Mouse (Mus musculus): ENCODE data around the gene Psmc6.

The Psmc6 gene

GRCm38 (mm10) chr14:45350931-45351859 is 21.6 kb downstream of the Psmc6 start, which contains the start of gene Styx:
TSS of gene Styx (plus strand) at chr14:45351093.
- in situ Hi-C loops (cut with MboI; ENCODE audit: low sequenced_read_pairs): no loop called here

- in situ Hi-C loops (cut with MboI; ENCODE audit: low sequenced_read_pairs): no loop called here
These were observed 34.9 kb downstream of the Psmc6 start for GRCm38 (mm10) chr14:45364211-45365195.

- in situ Hi-C loops (cut with MboI; ENCODE audit: low sequenced_read_pairs): no loop called here
These were observed 35.6 kb downstream of the Psmc6 start for GRCm38 (mm10) chr14:45365196-45365587.

- in situ Hi-C loops (cut with MboI; ENCODE audit: low sequenced_read_pairs): no loop called here
These were observed 49.2 kb downstream of the Psmc6 start for GRCm38 (mm10) chr14:45378771-45379170.

GRCm38 (mm10) chr14:45380756-45381155 is 51.2 kb downstream of the Psmc6 start:
- in situ Hi-C loops (cut with MboI; ENCODE audit: low sequenced_read_pairs): no loop called here

- in situ Hi-C loops (cut with MboI; ENCODE audit: low sequenced_read_pairs): no loop called here
These were observed 53.3 kb downstream of the Psmc6 start for GRCm38 (mm10) chr14:45382912-45383311.

GRCm38 (mm10) chr14:45385596-45385995 is 56.0 kb downstream of the Psmc6 start:
- in situ Hi-C loops (cut with MboI; ENCODE audit: low sequenced_read_pairs): no loop called here

GRCm38 (mm10) chr14:45387480-45387879 is 57.9 kb downstream of the Psmc6 start:
- in situ Hi-C loops (cut with MboI; ENCODE audit: low sequenced_read_pairs): no loop called here

- in situ Hi-C loops (cut with MboI; ENCODE audit: low sequenced_read_pairs): no loop called here
These were observed 59.0 kb downstream of the Psmc6 start for GRCm38 (mm10) chr14:45388345-45389181.

GRCm38 (mm10) chr14:45389194-45389593 is 59.6 kb downstream of the Psmc6 start:
- in situ Hi-C loops (cut with MboI; ENCODE audit: low sequenced_read_pairs): no loop called here

Measured in CH12F3 (cell line).